Mouse (Mus musculus) MEL (cell line): ENCODE measurements at regions not wholly inside any gene's neighbourhood (a gene's known extent, or its start where the extent isn't known, plus 50 kb on each side); places are given as distances from the start of the nearest gene placed in this dataset.

Experiments used
- DNase-seq: peaks from one replicate; pipeline ENCODE4 v3.0.0; 2011; ENCODE audit warnings: low read depth, low spot score
- H3K27ac ChIP-seq: 2 replicates; pipeline ENCODE4 v1.5.1; 2012; ENCODE audit warnings: low read depth, mild to moderate bottlenecking, control low read depth, low read length, moderate library complexity; ENCODE audit not compliant: control insufficient read depth
- H3K27me3 ChIP-seq, 2 experiments: fragments of 150-350 bp in 1 of 2; sonication (generic) in 1 of 2; 2 replicates each; pipeline ENCODE4 v1.6.1; 2012; ENCODE audit warnings: low read length in 2 of 2, mild to moderate bottlenecking in 2 of 2, improper control_type of control experiment in 1 of 2, moderate library complexity in 1 of 2; ENCODE audit not compliant: insufficient read depth in 2 of 2, control insufficient read depth in 1 of 2
- H3K36me3 ChIP-seq, 2 experiments: 2 replicates each; pipeline ENCODE4 v1.6.1; 2012 to 2014; ENCODE audit warnings: low read length in 2 of 2, improper control_type of control experiment in 1 of 2, inconsistent platforms in 1 of 2, mild to moderate bottlenecking in 1 of 2; ENCODE audit not compliant: insufficient read depth in 2 of 2, control insufficient read depth in 1 of 2
- H3K4me1 ChIP-seq, 2 experiments: fragments of 150-350 bp in 1 of 2; sonication (generic) in 1 of 2; 2 replicates each; pipeline ENCODE4 v1.6.1; 2012; ENCODE audit warnings: low read length in 2 of 2, improper control_type of control experiment in 1 of 2, mild to moderate bottlenecking in 1 of 2; ENCODE audit not compliant: insufficient read depth in 2 of 2, control insufficient read depth in 1 of 2
- H3K4me3 ChIP-seq, 2 experiments: fragments of 150-350 bp in 1 of 2; sonication (generic) in 1 of 2; 2 replicates each; pipeline ENCODE4 v1.5.1; 2012; ENCODE audit warnings: low read depth in 2 of 2, low read length in 2 of 2, mild to moderate bottlenecking in 2 of 2, moderate library complexity in 2 of 2, control low read depth in 1 of 2, improper control_type of control experiment in 1 of 2; ENCODE audit not compliant: control insufficient read depth in 1 of 2, insufficient read depth in 1 of 2
- H3K79me2 ChIP-seq: 2 replicates; pipeline ENCODE4 v1.6.1; 2012; ENCODE audit warnings: mild to moderate bottlenecking, low read length, moderate library complexity; ENCODE audit not compliant: control insufficient read depth, poor library complexity, insufficient read depth
- H3K9ac ChIP-seq: 2 replicates; pipeline ENCODE4 v1.6.1; 2012; ENCODE audit warnings: low read depth, mild to moderate bottlenecking, control low read depth, low read length, moderate library complexity; ENCODE audit not compliant: control insufficient read depth, poor library complexity, severe bottlenecking
- H3K9me3 ChIP-seq: fragments of 150-350 bp; sonication (generic); replicated peaks from 2 replicates; pipeline ENCODE4 v1.6.1; 2012; ENCODE audit warnings: mild to moderate bottlenecking, low read length, improper control_type of control experiment, moderate library complexity; ENCODE audit not compliant: insufficient read depth
- CHD1 ChIP-seq: IDR thresholded peaks from 2 replicates; pipeline ENCODE4 v1.6.1; 2012; ENCODE audit warnings: low read depth, mild to moderate bottlenecking, inconsistent platforms, low read length, improper control_type of control experiment
- CTCF ChIP-seq, 3 experiments: IDR thresholded peaks in 2 of 3; conservative IDR thresholded peaks in 1 of 3; 2 replicates each; pipeline ENCODE4 v1.5.1; 2011 to 2012; ENCODE audit warnings: low read length in 3 of 3, low read depth in 2 of 3, mild to moderate bottlenecking in 2 of 3, improper control_type of control experiment in 1 of 3, inconsistent platforms in 1 of 3, mixed read lengths in 1 of 3, moderate library complexity in 1 of 3; ENCODE audit not compliant: control insufficient read depth in 1 of 3, insufficient read depth in 1 of 3, poor library complexity in 1 of 3, severe bottlenecking in 1 of 3
- E2F4 ChIP-seq: IDR thresholded peaks from 2 replicates; pipeline ENCODE4 v1.6.1; 2011; ENCODE audit warnings: low read depth, low read length, improper control_type of control experiment, borderline replicate concordance
- ELF1 ChIP-seq: IDR thresholded peaks from 2 replicates; pipeline ENCODE4 v1.6.1; 2014; ENCODE audit warnings: low read depth, mild to moderate bottlenecking, inconsistent platforms, low read length, improper control_type of control experiment, moderate library complexity
- EP300 ChIP-seq, 2 experiments: IDR thresholded peaks; 2 replicates each; pipeline ENCODE4 v1.6.1; 2011; ENCODE audit warnings: improper control_type of control experiment in 2 of 2, low read length in 2 of 2, low read depth in 1 of 2, mild to moderate bottlenecking in 1 of 2
- ETS1 ChIP-seq: IDR thresholded peaks from 2 replicates; pipeline ENCODE4 v1.6.1; 2012; ENCODE audit warnings: low read depth, mild to moderate bottlenecking, inconsistent platforms, low read length, improper control_type of control experiment, moderate library complexity
- GABPA ChIP-seq: IDR thresholded peaks from 2 replicates; pipeline ENCODE4 v1.6.1; 2012; ENCODE audit warnings: low read depth, mild to moderate bottlenecking, inconsistent platforms, low read length, improper control_type of control experiment, moderate library complexity
- GATA1 ChIP-seq: IDR thresholded peaks from 2 replicates; pipeline ENCODE4 v1.6.1; 2011; ENCODE audit warnings: low read depth, low read length, improper control_type of control experiment
- HCFC1 ChIP-seq: IDR thresholded peaks from 2 replicates; pipeline ENCODE4 v1.6.1; 2012; ENCODE audit warnings: low read depth, mild to moderate bottlenecking, inconsistent platforms, low read length, improper control_type of control experiment, moderate library complexity
- JUND ChIP-seq: IDR thresholded peaks from 2 replicates; pipeline ENCODE4 v1.6.1; 2011; ENCODE audit warnings: low read depth, mild to moderate bottlenecking, improper control_type of control experiment, low read length
- KAT2A ChIP-seq: conservative IDR thresholded peaks from 2 replicates; pipeline ENCODE4 v1.6.1; 2012; ENCODE audit warnings: low read depth, low read length, improper control_type of control experiment, inconsistent platforms
- MAX ChIP-seq: IDR thresholded peaks from 2 replicates; pipeline ENCODE4 v1.6.1; 2011; ENCODE audit warnings: low read length, improper control_type of control experiment
- MEF2A ChIP-seq: IDR thresholded peaks from 2 replicates; pipeline ENCODE4 v1.6.1; 2014; ENCODE audit warnings: low read depth, mild to moderate bottlenecking, inconsistent platforms, low read length, improper control_type of control experiment; ENCODE audit not compliant: poor library complexity, insufficient replicate concordance, severe bottlenecking; ENCODE audit errors: extremely low read depth
- MYC ChIP-seq: IDR thresholded peaks from 2 replicates; pipeline ENCODE4 v1.6.1; 2011; ENCODE audit warnings: low read depth, mild to moderate bottlenecking, low read length, improper control_type of control experiment, moderate library complexity
- NELFE ChIP-seq: IDR thresholded peaks from 2 replicates; pipeline ENCODE4 v1.6.1; 2011; ENCODE audit warnings: low read depth, low read length, improper control_type of control experiment
- RAD21 ChIP-seq: IDR thresholded peaks from 2 replicates; pipeline ENCODE4 v1.6.1; 2011; ENCODE audit warnings: mild to moderate bottlenecking, low read depth, low read length, improper control_type of control experiment
- RCOR1 ChIP-seq: IDR thresholded peaks from 2 replicates; pipeline ENCODE4 v1.6.1; 2012; ENCODE audit warnings: low read depth, mild to moderate bottlenecking, inconsistent platforms, low read length, improper control_type of control experiment
- SIN3A ChIP-seq: IDR thresholded peaks from 2 replicates; pipeline ENCODE4 v1.6.1; 2012; ENCODE audit warnings: low read length, improper control_type of control experiment, inconsistent platforms
- SMC3 ChIP-seq: IDR thresholded peaks from 2 replicates; pipeline ENCODE4 v1.6.1; 2011; ENCODE audit warnings: low read depth, low read length, improper control_type of control experiment
- TAL1 ChIP-seq: IDR thresholded peaks from 2 replicates; pipeline ENCODE4 v1.6.1; 2012; ENCODE audit warnings: mild to moderate bottlenecking, inconsistent platforms, low read length, moderate library complexity, mixed read lengths
- TBP ChIP-seq: IDR thresholded peaks from 2 replicates; pipeline ENCODE4 v1.8.0; 2011; ENCODE audit warnings: low read depth, low read length, improper control_type of control experiment
- TCF12 ChIP-seq: IDR thresholded peaks from 2 replicates; pipeline ENCODE4 v1.6.1; 2014; ENCODE audit warnings: low read depth, mild to moderate bottlenecking, inconsistent platforms, low read length, improper control_type of control experiment, moderate library complexity
- UBTF ChIP-seq: IDR thresholded peaks from 2 replicates; pipeline ENCODE4 v1.6.1; 2012; ENCODE audit warnings: low read depth, mild to moderate bottlenecking, inconsistent platforms, low read length, improper control_type of control experiment, moderate library complexity, borderline replicate concordance; ENCODE audit not compliant: insufficient read depth
- ZC3H11A ChIP-seq: IDR thresholded peaks from 2 replicates; pipeline ENCODE4 v1.6.1; 2012; ENCODE audit warnings: low read depth, mild to moderate bottlenecking, inconsistent platforms, low read length, improper control_type of control experiment
- ZKSCAN1 ChIP-seq: IDR thresholded peaks from 2 replicates; pipeline ENCODE4 v1.6.1; 2012; ENCODE audit warnings: low read depth, mild to moderate bottlenecking, inconsistent platforms, low read length, improper control_type of control experiment, moderate library complexity

DNA sequence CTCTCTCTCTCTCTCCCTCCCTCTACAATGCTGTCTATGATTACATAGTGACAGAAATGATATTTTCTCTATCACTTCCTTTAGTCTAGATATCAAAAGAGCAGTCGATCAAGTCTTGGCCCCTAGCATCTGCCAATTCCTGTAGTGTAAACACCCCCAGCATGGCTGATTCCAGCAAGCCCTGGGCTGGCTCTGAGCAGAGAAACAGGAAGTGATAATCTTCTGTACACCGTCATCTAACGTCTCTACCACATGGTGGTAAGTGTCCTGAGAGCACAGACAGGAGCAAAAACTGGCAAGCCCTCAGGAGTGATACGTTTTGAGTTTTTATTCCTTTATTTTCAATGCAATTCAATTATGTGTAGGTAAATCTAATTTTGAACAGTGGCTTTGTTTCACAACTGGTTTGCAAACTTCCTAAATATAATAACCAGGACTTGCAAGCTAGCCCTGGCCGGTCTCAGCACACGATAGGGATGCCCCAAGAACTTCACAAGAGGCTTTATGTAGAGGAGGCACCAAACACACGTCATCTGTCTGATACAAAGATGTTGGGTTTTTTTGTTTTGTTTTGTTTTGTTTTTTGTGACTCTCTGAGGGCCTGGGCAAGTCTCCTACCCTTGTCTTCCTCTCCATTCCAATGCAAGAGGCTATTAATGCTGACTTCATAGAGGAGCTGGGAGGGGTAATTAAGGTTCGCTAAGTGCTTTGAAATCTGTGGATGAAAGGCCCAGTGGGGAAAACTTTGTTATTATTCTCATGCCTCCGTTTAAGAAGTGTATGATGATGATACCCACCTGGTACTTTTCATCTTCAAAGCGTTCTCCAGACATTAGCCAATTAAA, 95.7 kb downstream of the E030025P04Rik start:
- no peaks in the 10 kb centered on the region for H3K9me3 ChIP-seq
- H3K27ac ChIP-seq: no peak overlapping the region

DNA sequence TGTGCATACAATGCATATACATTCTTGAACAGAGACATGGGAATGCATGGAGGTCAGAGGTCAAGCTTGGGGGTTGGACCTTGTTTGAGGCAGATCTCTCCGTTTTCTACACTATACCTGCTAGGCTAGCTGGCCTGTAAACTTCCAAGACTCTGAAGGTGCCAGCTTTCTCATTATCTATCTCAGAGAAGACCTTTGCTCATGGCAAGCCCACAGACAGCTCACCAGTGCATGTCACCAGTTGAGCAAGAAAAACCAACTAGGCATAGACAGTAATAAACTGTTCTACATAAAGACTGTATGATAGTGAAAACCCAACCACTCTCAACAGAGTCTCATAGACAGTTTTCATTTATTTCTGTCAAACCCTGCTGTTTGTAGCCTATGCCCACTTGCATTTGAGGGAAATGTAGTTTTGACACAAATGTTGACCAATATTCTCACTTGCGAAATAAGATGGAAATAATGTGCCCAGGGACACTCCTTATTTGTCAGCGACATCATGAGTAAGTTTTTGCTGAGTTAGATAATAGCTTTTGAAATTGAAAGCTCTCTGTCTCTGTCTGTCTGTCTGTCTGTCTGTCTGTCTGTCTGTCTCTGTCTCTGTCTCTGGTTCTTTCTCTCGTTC, 96.6 kb downstream of the E030025P04Rik start:
- Histone ChIP-seq H3K79me2 (no peaks in the 10 kb centered on the region), H3K4me3 (no peak overlapping the region), H3K27ac (no peak overlapping the region), H3K36me3 (no peaks in the 10 kb centered on the region), H3K9ac (no peak overlapping the region), H3K4me1 (no peaks in the 10 kb centered on the region), H3K27me3 (no peaks in the 10 kb centered on the region), H3K9me3 (no peaks in the 10 kb centered on the region)
- no peak for DNase-seq
- no peak for TF ChIP-seq RCOR1
- TF ChIP-seq MYC: no peak
- TF ChIP-seq ELF1: no peak
- TF ChIP-seq NELFE: no peak
- TF ChIP-seq GABPA: no peak
- TF ChIP-seq JUND: no peak
- TF ChIP-seq MEF2A: no peak
- no peak for TF ChIP-seq HCFC1
- no peak for TF ChIP-seq GATA1
- TF ChIP-seq SMC3: no peak
- TF ChIP-seq KAT2A: no peak
- no peak for TF ChIP-seq MAX
- no peak for TF ChIP-seq E2F4
- no peak for TF ChIP-seq SIN3A
- no peak for TF ChIP-seq TCF12
- TF ChIP-seq ETS1: no peak
- TF ChIP-seq ZC3H11A: no peak
- TF ChIP-seq ZKSCAN1: no peak
- TF ChIP-seq TBP: no peak

More for the DNA sequence above, 95.7 kb downstream of the E030025P04Rik start:
- Histone ChIP-seq H3K79me2 (no peaks in the 10 kb centered on the region), H3K4me3 (no peak overlapping the region), H3K4me1 (no peaks in the 10 kb centered on the region), H3K9ac (no peak overlapping the region), H3K36me3 (no peaks in the 10 kb centered on the region)
- DNase-seq: no peak
- no peak for TF ChIP-seq MAX
- no peak for TF ChIP-seq CTCF (IDR thresholded peaks at IDR 0.05 in 2 of 3, conservative IDR thresholded peaks at IDR 0.05 in 1 of 3; ENCODE audit: control insufficient read depth in 1 of 3, insufficient read depth in 1 of 3, low read depth in 2 of 3, low read length in 3 of 3, poor library complexity in 1 of 3, severe bottlenecking in 1 of 3)
- TF ChIP-seq ZKSCAN1: no peak
- TF ChIP-seq TAL1: no peak
- no peak for TF ChIP-seq E2F4
- TF ChIP-seq SMC3: no peak
- TF ChIP-seq UBTF: no peak
- no peak for TF ChIP-seq KAT2A
- no peak for TF ChIP-seq ELF1
- no peak for TF ChIP-seq RAD21
- no peak for TF ChIP-seq TBP
- TF ChIP-seq JUND: no peak
- TF ChIP-seq EP300 (IDR thresholded peaks at IDR 0.05; ENCODE audit: low read depth in 1 of 2, low read length in 2 of 2): no peak
- no peak for TF ChIP-seq CHD1
- TF ChIP-seq ZC3H11A: no peak
- TF ChIP-seq GATA1: no peak
- TF ChIP-seq, all 39 proteins: peak for 0
- H3K27me3 ChIP-seq: no peaks in the 10 kb centered on the region
